Mouse (Mus musculus) midbrain, embryonic 16.5 days (tissue): Measurements from ENCODE around the gene Gxylt2. TPM values are rescaled to one million over a fixed set of nuclear protein-coding genes. Genes with fewer than 3 reads are reported as not detected.

Experiments used
- ATAC-seq: fragments of 200-750 bp; cut with Nextera tagmentation; 2 replicates; pipeline ENCODE4 v1.8.0; 2017; ENCODE audit warnings: moderate TSS enrichment
- H3K27ac ChIP-seq: fragments of 300-500 bp; sonication (generic); 2 replicates; pipeline ENCODE4 v1.5.1; 2014; ENCODE audit warnings: mild to moderate bottlenecking, low read length, mixed read lengths
- H3K27me3 ChIP-seq: fragments of 300-500 bp; sonication (generic); 2 replicates; pipeline ENCODE4 v1.6.1; 2014; ENCODE audit warnings: low read depth, low read length, mixed read lengths; ENCODE audit not compliant: control insufficient read depth, insufficient read depth
- H3K36me3 ChIP-seq: fragments of 300-500 bp; sonication (generic); 2 replicates; pipeline ENCODE4 v1.6.1; 2014; ENCODE audit warnings: mild to moderate bottlenecking, low read length, moderate library complexity, mixed read lengths; ENCODE audit not compliant: control insufficient read depth, insufficient read depth
- H3K4me1 ChIP-seq: fragments of 300-500 bp; sonication (generic); 2 replicates; pipeline ENCODE4 v1.6.1; 2014; ENCODE audit warnings: mild to moderate bottlenecking, low read length, mixed read lengths; ENCODE audit not compliant: control insufficient read depth, insufficient read depth
- H3K4me2 ChIP-seq: fragments of 300-500 bp; sonication (generic); 2 replicates; pipeline ENCODE4 v1.6.1; 2014; ENCODE audit warnings: mild to moderate bottlenecking, low read length, mixed read lengths
- H3K4me3 ChIP-seq: fragments of 300-500 bp; sonication (generic); 2 replicates; pipeline ENCODE4 v1.5.1; 2014; ENCODE audit warnings: low read depth, mild to moderate bottlenecking, low read length, moderate library complexity, mixed read lengths
- H3K9ac ChIP-seq: fragments of 300-500 bp; sonication (generic); 2 replicates; pipeline ENCODE4 v1.6.1; 2014; ENCODE audit warnings: low read depth, low read length, mixed read lengths
- H3K9me3 ChIP-seq: fragments of 300-500 bp; sonication (generic); replicated peaks from 2 replicates; pipeline ENCODE4 v1.6.1; 2014; ENCODE audit warnings: mild to moderate bottlenecking, low read length, mixed read lengths; ENCODE audit not compliant: control insufficient read depth, poor library complexity, severe bottlenecking
- WGBS: fragments of 180-500 bp; shearing (Covaris S2); extraction: QIAGEN DNeasy Blood & Tissue Kit; methylation state at CpG from one replicate; pipeline ENCODE4 v1.1.7; 2014; 5-methylcytosine and 5-hydroxymethylcytosine counted together
- polyA plus RNA-seq: library from polyadenylated mRNA; unstranded; fragments of >200 nt; fragmentation: Nextera tagmentation; extraction: Ambion mirVana; gene quantifications from 2 replicates; pipeline ENCODE4 v1.2.1, GENCODE M21; 2015

Gene Gxylt2
- polyA plus RNA-seq, 1 experiment from 2014 or later, result 1.2 TPM

DNA sequence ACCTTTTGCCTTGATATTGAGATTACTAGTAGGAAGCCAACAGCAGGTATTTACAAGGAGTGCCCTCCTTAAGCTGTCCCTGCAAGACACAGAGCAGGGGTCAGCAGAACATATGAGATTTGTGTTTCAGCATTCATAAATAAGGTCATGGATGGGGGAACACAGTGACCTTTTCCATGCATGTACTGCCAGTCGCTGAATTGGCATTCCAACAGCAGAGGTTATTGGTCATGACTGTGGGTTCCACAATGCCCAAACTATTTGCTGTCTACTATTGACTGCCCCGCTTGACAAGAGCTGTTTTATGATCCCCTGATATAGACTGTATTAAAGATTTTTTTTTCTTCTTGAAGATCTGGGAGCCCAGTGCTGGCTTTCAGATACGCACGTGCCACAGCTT lies 95.2 kb downstream of the Gxylt2 start:
- WGBS, result 90% methylated on average over 4 of the region's 4 CpGs
- ATAC-seq, result no peak
- Histone ChIP-seq H3K4me3 (no peak overlapping the region), H3K27me3 (no peaks in the 10 kb centered on the region), H3K9ac (no peak overlapping the region), H3K9me3 (no peaks in the 10 kb centered on the region), H3K4me2 (no peak overlapping the region), H3K36me3 (no peaks in the 10 kb centered on the region), H3K4me1 (no peaks in the 10 kb centered on the region), H3K27ac (no peak overlapping the region)

DNA sequence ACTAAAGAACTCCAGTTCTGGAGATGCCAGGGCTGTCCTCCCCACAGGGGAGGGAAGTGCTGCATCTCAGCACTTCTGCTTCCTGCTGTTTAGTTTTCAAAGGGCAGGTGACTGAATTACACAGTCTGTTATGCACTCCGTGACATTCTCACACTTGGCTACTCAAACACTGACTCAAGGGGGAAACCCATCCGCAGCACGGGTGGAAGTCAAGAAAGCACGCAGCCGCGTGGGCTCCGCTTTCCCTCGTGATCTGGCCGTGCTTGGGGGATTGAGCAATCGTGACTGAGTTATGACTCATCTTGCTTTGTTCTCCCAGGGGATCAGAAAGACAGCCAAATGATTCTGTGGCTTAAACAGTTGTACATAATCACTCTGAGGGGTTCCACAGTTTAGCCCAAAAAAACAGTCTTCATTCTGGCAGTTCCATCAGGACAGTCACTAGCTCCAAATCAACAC lies 96.0 kb downstream of the Gxylt2 start:
- Histone ChIP-seq H3K27ac (no peak overlapping the region), H3K4me2 (no peak overlapping the region), H3K36me3 (no peaks in the 10 kb centered on the region), H3K27me3 (no peaks in the 10 kb centered on the region), H3K9me3 (no peaks in the 10 kb centered on the region), H3K4me3 (no peak overlapping the region), H3K9ac (no peak overlapping the region), H3K4me1 (no peaks in the 10 kb centered on the region)
- 64% methylated on average over 10 of the region's 10 CpGs for WGBS
- ATAC-seq, result no peak

DNA sequence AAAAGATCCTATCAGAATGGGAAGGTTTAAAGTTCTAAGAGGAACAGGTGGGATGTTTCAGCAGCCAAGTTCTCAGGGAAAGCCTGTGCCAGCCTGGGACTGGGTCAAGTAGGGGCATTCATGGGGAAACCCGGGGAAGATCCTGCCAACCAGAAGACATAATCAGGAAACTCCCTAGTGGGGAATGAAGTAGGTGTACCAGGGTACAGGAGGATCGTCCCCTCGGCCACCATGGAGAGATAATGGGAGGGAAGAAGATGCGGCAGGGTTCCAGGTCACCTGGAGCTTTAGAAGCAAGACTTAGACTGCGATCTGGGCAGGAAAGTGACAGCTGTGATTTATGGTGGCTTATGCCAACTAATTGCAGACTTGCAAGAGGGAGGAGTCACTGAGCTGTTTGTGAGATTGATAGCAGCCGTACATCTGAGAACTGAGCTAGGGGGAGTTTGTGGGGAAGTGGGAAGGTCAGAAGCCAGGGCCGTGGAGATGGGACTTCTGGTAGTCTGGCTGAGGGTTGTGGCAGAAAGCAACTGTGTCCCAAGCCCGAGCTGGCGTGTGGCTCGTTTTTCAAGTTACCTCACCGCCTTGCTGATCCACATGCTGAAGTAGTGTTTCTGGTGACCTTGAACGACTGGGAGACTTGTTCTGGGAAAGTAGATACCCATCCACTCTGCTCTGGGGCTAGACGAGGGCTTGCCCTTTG lies 98.0 kb downstream of the Gxylt2 start:
- Histone ChIP-seq H3K27ac (no peak overlapping the region), H3K27me3 (no peaks in the 10 kb centered on the region), H3K4me3 (no peak overlapping the region), H3K9me3 (no peaks in the 10 kb centered on the region), H3K36me3 (no peaks in the 10 kb centered on the region), H3K4me1 (no peaks in the 10 kb centered on the region), H3K9ac (no peak overlapping the region), H3K4me2 (no peak overlapping the region)
- WGBS, result 86% methylated on average over 13 of the region's 13 CpGs
- ATAC-seq, result no peak

DNA sequence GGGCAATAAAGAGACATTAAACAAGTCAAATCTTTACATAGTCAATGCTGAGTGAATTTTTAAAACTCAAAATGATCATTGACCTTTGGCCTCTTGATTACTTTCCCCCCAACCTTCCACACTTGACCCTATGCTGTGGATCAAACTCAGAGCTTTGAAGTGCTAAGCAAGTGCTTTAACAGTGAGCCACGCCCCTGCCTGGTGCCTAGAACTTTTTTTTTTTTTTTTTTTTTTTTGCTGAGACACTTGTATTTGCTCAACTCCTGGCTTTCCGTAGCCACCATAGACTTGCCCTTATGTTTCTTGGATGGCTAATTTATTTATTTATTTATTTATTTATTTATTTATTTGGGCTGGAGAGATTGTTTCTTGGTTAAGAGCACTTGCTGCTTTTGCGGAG lies 98.7 kb downstream of the Gxylt2 start:
- H3K4me3 ChIP-seq, result no peak overlapping the region
- WGBS, result 94% methylated on average over 3 of the region's 3 CpGs
- ATAC-seq, result no peak

DNA sequence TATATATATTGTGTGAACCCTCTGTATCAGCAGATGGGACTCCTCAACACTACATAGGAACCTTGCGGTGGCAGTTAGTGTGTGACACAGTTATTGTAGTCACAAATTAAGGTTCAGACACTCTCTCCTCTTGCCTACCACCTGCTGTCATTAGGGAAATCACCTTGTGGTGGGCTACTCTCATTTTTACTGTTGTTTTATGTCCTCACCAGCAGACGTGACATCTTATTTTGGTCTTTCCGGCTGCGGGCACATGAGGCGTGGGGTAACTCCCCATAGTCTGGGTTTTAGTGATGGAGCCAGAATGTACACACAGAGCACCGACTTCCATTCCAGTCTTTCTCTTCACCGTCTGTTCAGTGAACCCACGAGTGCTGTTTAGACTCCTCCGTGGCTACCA lies 102.7 kb downstream of the Gxylt2 start:
- H3K4me1 ChIP-seq, result no peaks in the 10 kb centered on the region
- no peak overlapping the region for H3K27ac ChIP-seq
- no peak overlapping the region for H3K9ac ChIP-seq
- ATAC-seq, result no peak
- H3K4me2 ChIP-seq, result no peak overlapping the region
- H3K9me3 ChIP-seq, result no peaks in the 10 kb centered on the region
- WGBS, result 96% methylated on average over 9 of the region's 9 CpGs
- H3K36me3 ChIP-seq, result no peaks in the 10 kb centered on the region
- no peaks in the 10 kb centered on the region for H3K27me3 ChIP-seq
- H3K4me3 ChIP-seq, result no peak overlapping the region

More for the DNA sequence above, 98.7 kb downstream of the Gxylt2 start:
- Histone ChIP-seq H3K27me3 (no peaks in the 10 kb centered on the region), H3K36me3 (no peaks in the 10 kb centered on the region), H3K9me3 (no peaks in the 10 kb centered on the region), H3K9ac (no peak overlapping the region), H3K4me2 (no peak overlapping the region), H3K27ac (no peak overlapping the region), H3K4me1 (no peaks in the 10 kb centered on the region)

DNA sequence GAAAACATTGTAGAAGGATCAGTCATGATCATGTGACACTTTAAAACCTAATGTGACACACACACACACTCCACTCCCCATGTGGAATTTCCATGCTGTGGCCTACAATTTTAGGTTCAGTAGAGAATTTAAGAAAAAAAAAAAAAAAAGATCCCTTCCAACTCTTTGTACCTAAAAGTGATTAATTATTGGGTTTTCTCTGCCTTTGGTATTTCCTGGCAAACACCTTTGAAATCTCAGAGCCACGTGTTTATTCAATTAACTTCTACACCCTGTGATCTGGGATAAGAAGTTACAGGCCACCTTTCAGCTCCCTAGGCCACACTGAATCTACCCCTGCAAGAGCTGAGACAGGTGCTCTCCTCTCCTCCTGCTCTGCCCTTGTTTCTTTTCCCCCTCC lies 103.2 kb downstream of the Gxylt2 start:
- H3K27me3 ChIP-seq, result no peaks in the 10 kb centered on the region
- H3K36me3 ChIP-seq, result no peaks in the 10 kb centered on the region
- H3K4me2 ChIP-seq, result no peak overlapping the region
- no peak overlapping the region for H3K9ac ChIP-seq
- ATAC-seq, result no peak
- H3K4me1 ChIP-seq, result no peaks in the 10 kb centered on the region
- no peak overlapping the region for H3K4me3 ChIP-seq
- no peaks in the 10 kb centered on the region for H3K9me3 ChIP-seq
- H3K27ac ChIP-seq, result no peak overlapping the region
- WGBS, result 52% methylated on average over 1 of the region's 1 CpGs

DNA sequence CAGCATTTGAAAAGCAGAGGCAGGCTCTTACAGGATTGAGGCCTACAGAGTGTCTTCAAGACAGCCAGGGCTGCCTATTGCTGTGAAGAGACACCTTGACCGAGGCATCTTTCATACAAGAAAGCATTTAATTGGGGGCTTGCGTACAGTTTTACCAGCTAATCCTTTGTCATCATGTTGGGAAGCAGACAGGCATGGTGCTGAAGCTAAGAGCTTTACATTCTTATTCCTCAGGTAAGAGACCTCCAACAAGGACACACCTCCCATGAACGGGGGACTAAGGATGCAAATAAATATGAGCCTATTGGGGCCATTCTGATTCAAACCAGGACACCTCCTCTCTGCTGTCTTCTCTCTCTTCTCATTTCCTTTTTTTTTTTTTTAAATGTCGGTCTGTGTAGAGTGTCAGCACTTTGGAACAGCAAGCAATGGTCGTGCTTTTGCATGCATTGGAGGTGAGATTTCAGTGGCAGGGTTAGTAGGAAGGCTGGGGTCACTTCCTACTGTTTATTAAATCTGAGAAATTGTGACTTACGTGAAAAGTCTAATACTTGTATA lies 103.8 kb downstream of the Gxylt2 start:
- no peaks in the 10 kb centered on the region for H3K9me3 ChIP-seq
- ATAC-seq, result no peak
- 89% methylated on average over 6 of the region's 6 CpGs for WGBS

DNA sequence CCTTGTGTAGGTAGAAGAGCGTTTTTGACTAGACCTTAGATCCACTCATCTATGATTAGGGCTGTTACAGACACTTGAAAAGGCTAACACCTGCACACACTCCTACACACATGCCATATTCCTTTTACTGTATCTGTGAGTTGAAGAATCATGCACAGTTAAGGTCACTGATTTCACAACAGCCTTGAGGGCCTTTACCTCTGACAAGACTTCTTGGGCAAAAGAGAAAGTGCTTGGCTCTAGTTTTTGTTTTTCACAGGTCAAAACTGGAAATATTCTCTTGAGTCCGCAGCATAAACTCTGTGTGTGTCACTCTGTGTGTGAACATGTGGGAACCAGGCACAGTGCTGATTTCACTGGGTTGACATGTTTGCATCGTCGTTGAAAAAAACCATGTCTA lies 105.6 kb downstream of the Gxylt2 start:
- no peak overlapping the region for H3K4me2 ChIP-seq
- no peak overlapping the region for H3K9ac ChIP-seq
- no peaks in the 10 kb centered on the region for H3K36me3 ChIP-seq
- no peaks in the 10 kb centered on the region for H3K9me3 ChIP-seq
- H3K4me3 ChIP-seq, result no peak overlapping the region
- no peaks in the 10 kb centered on the region for H3K4me1 ChIP-seq
- WGBS, result 93% methylated on average over 4 of the region's 4 CpGs
- no peak overlapping the region for H3K27ac ChIP-seq
- no peak for ATAC-seq
- no peaks in the 10 kb centered on the region for H3K27me3 ChIP-seq

More for the DNA sequence above, 103.8 kb downstream of the Gxylt2 start:
- Histone ChIP-seq H3K9ac (no peak overlapping the region), H3K4me2 (no peak overlapping the region), H3K27ac (no peak overlapping the region), H3K27me3 (no peaks in the 10 kb centered on the region), H3K4me1 (no peaks in the 10 kb centered on the region), H3K36me3 (no peaks in the 10 kb centered on the region), H3K4me3 (no peak overlapping the region)

DNA sequence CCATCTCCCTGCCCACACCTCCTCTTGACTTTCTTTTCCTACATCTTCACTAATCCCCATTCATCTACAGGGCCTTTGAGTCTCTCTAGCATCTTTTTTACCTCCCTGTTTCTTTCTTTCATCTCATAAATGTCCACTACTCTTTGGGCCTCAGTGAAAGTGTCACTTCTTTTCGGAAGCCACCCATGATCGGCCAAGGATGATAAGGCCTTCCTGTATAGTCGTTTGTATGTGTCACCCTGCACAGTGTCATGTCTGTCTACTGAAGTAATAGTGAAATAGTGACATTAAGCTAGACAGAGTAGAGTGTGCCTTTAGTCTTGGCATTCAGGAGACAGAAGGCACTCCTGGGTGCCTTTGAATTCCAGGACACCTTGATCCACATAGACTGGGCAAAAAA lies 107.2 kb downstream of the Gxylt2 start:
- no peak overlapping the region for H3K27ac ChIP-seq
- WGBS, result 73% methylated on average over 3 of the region's 3 CpGs
- H3K9me3 ChIP-seq, result no peaks in the 10 kb centered on the region
- ATAC-seq, result no peak
- no peak overlapping the region for H3K4me2 ChIP-seq
- no peaks in the 10 kb centered on the region for H3K36me3 ChIP-seq
- H3K9ac ChIP-seq, result no peak overlapping the region
- H3K4me1 ChIP-seq, result no peaks in the 10 kb centered on the region
- H3K4me3 ChIP-seq, result no peak overlapping the region
- H3K27me3 ChIP-seq, result no peaks in the 10 kb centered on the region
